Mouse (Mus musculus): ENCODE data around the gene Lgals12. TPM values are rescaled to one million over a fixed set of nuclear protein-coding genes. Genes with fewer than 3 reads are reported as not detected.

The Lgals12 gene
- polyA plus RNA-seq, 1 experiment from 2014 or later: 1.6 TPM

GRCm38 (mm10) chr19:7590795-7591194 lies 16.2 kb downstream of the Lgals12 start:
- H3K4me1 ChIP-seq (ENCODE audit: insufficient read depth, low read length): no peaks in the 10 kb centered on the region
- no peak overlapping the region for H3K9ac ChIP-seq (replicated peaks; ENCODE audit: low read length)
- H3K36me3 ChIP-seq (ENCODE audit: insufficient read depth, low read length): peaks cover 2% of the 10 kb centered on the region; the same call in 1 of the 2 replicates
- H3K27me3 ChIP-seq (ENCODE audit: insufficient read depth, low read length): no peaks in the 10 kb centered on the region
- H3K27ac ChIP-seq (ENCODE audit: low read length): no peak overlapping the region
- peaks cover 7% of the 10 kb centered on the region for H3K9me3 ChIP-seq (ENCODE audit: low read length)
- no peak overlapping the region for H3K4me2 ChIP-seq (replicated peaks; ENCODE audit: low read depth, low read length)
- no peak for ATAC-seq (ENCODE audit: low FRiP score, low TSS enrichment)
- H3K4me3 ChIP-seq (ENCODE audit: low read length): no peak overlapping the region

- Histone ChIP-seq H3K4me1 (ENCODE audit: insufficient read depth, low read length) (no peaks in the 10 kb centered on the region), H3K4me3 (ENCODE audit: low read length) (no peak overlapping the region), H3K27me3 (ENCODE audit: insufficient read depth, low read length) (no peaks in the 10 kb centered on the region), H3K36me3 (ENCODE audit: insufficient read depth, low read length) (peaks cover 3% of the 10 kb centered on the region; the same call in 1 of the 2 replicates), H3K9me3 (ENCODE audit: low read length) (peaks cover 7% of the 10 kb centered on the region), H3K27ac (ENCODE audit: low read length) (no peak overlapping the region), H3K4me2 (replicated peaks; ENCODE audit: low read depth, low read length) (no peak overlapping the region), H3K9ac (replicated peaks; ENCODE audit: low read length) (no peak overlapping the region)
- WGBS: 96% methylated on average over 6 of the region's 6 CpGs
- no peak for ATAC-seq (ENCODE audit: low FRiP score, low TSS enrichment)
Observed at GRCm38 (mm10) chr19:7585764-7586163, 21.2 kb downstream of the Lgals12 start.

GRCm38 (mm10) chr19:7585279-7585678 lies 21.7 kb downstream of the Lgals12 start:
- no peaks in the 10 kb centered on the region for H3K27me3 ChIP-seq (ENCODE audit: insufficient read depth, low read length)
- peaks cover 3% of the 10 kb centered on the region; the same call in 1 of the 2 replicates for H3K36me3 ChIP-seq (ENCODE audit: insufficient read depth, low read length)
- H3K9me3 ChIP-seq (ENCODE audit: low read length): peaks cover 6% of the 10 kb centered on the region
- no peak overlapping the region for H3K9ac ChIP-seq (replicated peaks; ENCODE audit: low read length)
- no peak overlapping the region for H3K4me2 ChIP-seq (replicated peaks; ENCODE audit: low read depth, low read length)
- ATAC-seq (ENCODE audit: low FRiP score, low TSS enrichment): no peak
- no peak overlapping the region for H3K27ac ChIP-seq (ENCODE audit: low read length)
- no peaks in the 10 kb centered on the region for H3K4me1 ChIP-seq (ENCODE audit: insufficient read depth, low read length)
- no peak overlapping the region for H3K4me3 ChIP-seq (ENCODE audit: low read length)
- 84% methylated on average over 8 of the region's 8 CpGs for WGBS

- Histone ChIP-seq H3K27me3 (ENCODE audit: insufficient read depth, low read length) (no peaks in the 10 kb centered on the region), H3K36me3 (ENCODE audit: insufficient read depth, low read length) (peaks cover 3% of the 10 kb centered on the region; the same call in 1 of the 2 replicates), H3K4me1 (ENCODE audit: insufficient read depth, low read length) (no peaks in the 10 kb centered on the region), H3K9me3 (ENCODE audit: low read length) (no peaks in the 10 kb centered on the region), H3K4me3 (ENCODE audit: low read length) (no peak overlapping the region), H3K4me2 (replicated peaks; ENCODE audit: low read depth, low read length) (no peak overlapping the region), H3K27ac (ENCODE audit: low read length) (no peak overlapping the region), H3K9ac (replicated peaks; ENCODE audit: low read length) (no peak overlapping the region)
- 82% methylated on average over 3 of the region's 3 CpGs for WGBS
- ATAC-seq (ENCODE audit: low FRiP score, low TSS enrichment): no peak
Observed at GRCm38 (mm10) chr19:7583599-7583998, 23.4 kb downstream of the Lgals12 start.

GRCm38 (mm10) chr19:7583101-7583500 lies 23.9 kb downstream of the Lgals12 start:
- Histone ChIP-seq H3K4me1 (ENCODE audit: insufficient read depth, low read length) (no peaks in the 10 kb centered on the region), H3K9me3 (ENCODE audit: low read length) (no peaks in the 10 kb centered on the region), H3K36me3 (ENCODE audit: insufficient read depth, low read length) (peaks cover 3% of the 10 kb centered on the region; the same call in 1 of the 2 replicates), H3K27me3 (ENCODE audit: insufficient read depth, low read length) (no peaks in the 10 kb centered on the region), H3K4me2 (replicated peaks; ENCODE audit: low read depth, low read length) (no peak overlapping the region), H3K27ac (ENCODE audit: low read length) (no peak overlapping the region), H3K4me3 (ENCODE audit: low read length) (no peak overlapping the region), H3K9ac (replicated peaks; ENCODE audit: low read length) (no peak overlapping the region)
- 65% methylated on average over 7 of the region's 7 CpGs for WGBS
- 0 out of 2 replicates have a peak, but pooled peaks have one; percentile 23 for ATAC-seq (ENCODE audit: low FRiP score, low TSS enrichment)

GRCm38 (mm10) chr19:7581042-7581441 lies 26.0 kb downstream of the Lgals12 start:
- Histone ChIP-seq H3K36me3 (ENCODE audit: insufficient read depth, low read length) (peaks cover 3% of the 10 kb centered on the region; the same call in 1 of the 2 replicates), H3K4me2 (replicated peaks; ENCODE audit: low read depth, low read length) (no peak overlapping the region), H3K4me1 (ENCODE audit: insufficient read depth, low read length) (no peaks in the 10 kb centered on the region), H3K9me3 (ENCODE audit: low read length) (no peaks in the 10 kb centered on the region), H3K9ac (replicated peaks; ENCODE audit: low read length) (no peak overlapping the region), H3K27me3 (ENCODE audit: insufficient read depth, low read length) (no peaks in the 10 kb centered on the region), H3K4me3 (ENCODE audit: low read length) (no peak overlapping the region), H3K27ac (ENCODE audit: low read length) (no peak overlapping the region)
- WGBS: 51% methylated on average over 5 of the region's 5 CpGs
- no peak for ATAC-seq (ENCODE audit: low FRiP score, low TSS enrichment)

- ATAC-seq (ENCODE audit: low FRiP score, low TSS enrichment): no peak
Observed at GRCm38 (mm10) chr19:7577710-7578109, 29.3 kb downstream of the Lgals12 start.

GRCm38 (mm10) chr19:7576180-7576579 lies 30.8 kb downstream of the Lgals12 start:
- Histone ChIP-seq H3K36me3 (ENCODE audit: insufficient read depth, low read length) (no peaks in the 10 kb centered on the region), H3K27ac (ENCODE audit: low read length) (no peak overlapping the region), H3K27me3 (ENCODE audit: insufficient read depth, low read length) (no peaks in the 10 kb centered on the region), H3K4me2 (replicated peaks; ENCODE audit: low read depth, low read length) (no peak overlapping the region), H3K4me3 (ENCODE audit: low read length) (no peak overlapping the region), H3K4me1 (ENCODE audit: insufficient read depth, low read length) (no peaks in the 10 kb centered on the region), H3K9ac (replicated peaks; ENCODE audit: low read length) (no peak overlapping the region), H3K9me3 (ENCODE audit: low read length) (no peaks in the 10 kb centered on the region)
- WGBS: 74% methylated on average over 1 of the region's 1 CpGs
- ATAC-seq (ENCODE audit: low FRiP score, low TSS enrichment): no peak

More at GRCm38 (mm10) chr19:7577710-7578109, 29.3 kb downstream of the Lgals12 start:
- Histone ChIP-seq H3K27ac (ENCODE audit: low read length) (no peak overlapping the region), H3K4me1 (ENCODE audit: insufficient read depth, low read length) (no peaks in the 10 kb centered on the region), H3K4me3 (ENCODE audit: low read length) (no peak overlapping the region), H3K36me3 (ENCODE audit: insufficient read depth, low read length) (no peaks in the 10 kb centered on the region), H3K27me3 (ENCODE audit: insufficient read depth, low read length) (no peaks in the 10 kb centered on the region), H3K9ac (replicated peaks; ENCODE audit: low read length) (no peak overlapping the region), H3K4me2 (replicated peaks; ENCODE audit: low read depth, low read length) (no peak overlapping the region), H3K9me3 (ENCODE audit: low read length) (no peaks in the 10 kb centered on the region)
- WGBS: 72% methylated on average over 3 of the region's 3 CpGs

- Histone ChIP-seq H3K9ac (replicated peaks; ENCODE audit: low read length) (no peak overlapping the region), H3K27me3 (ENCODE audit: insufficient read depth, low read length) (no peaks in the 10 kb centered on the region), H3K9me3 (ENCODE audit: low read length) (no peaks in the 10 kb centered on the region), H3K4me3 (ENCODE audit: low read length) (no peak overlapping the region), H3K27ac (ENCODE audit: low read length) (no peak overlapping the region), H3K4me1 (ENCODE audit: insufficient read depth, low read length) (peaks cover 6% of the 10 kb centered on the region; the same call in 1 of the 2 replicates), H3K4me2 (replicated peaks; ENCODE audit: low read depth, low read length) (no peak overlapping the region), H3K36me3 (ENCODE audit: insufficient read depth, low read length) (no peaks in the 10 kb centered on the region)
- ATAC-seq (ENCODE audit: low FRiP score, low TSS enrichment): no peak
- 77% methylated on average over 5 of the region's 5 CpGs for WGBS
Observed at GRCm38 (mm10) chr19:7569650-7570049, 37.3 kb downstream of the Lgals12 start.

GRCm38 (mm10) chr19:7568364-7568763 lies 38.6 kb downstream of the Lgals12 start:
- ATAC-seq (ENCODE audit: low FRiP score, low TSS enrichment): no peak

More at GRCm38 (mm10) chr19:7568364-7568763, 38.6 kb downstream of the Lgals12 start:
- H3K9me3 ChIP-seq (ENCODE audit: low read length): no peaks in the 10 kb centered on the region
- WGBS: 11% methylated on average over 3 of the region's 3 CpGs
- H3K4me3 ChIP-seq (ENCODE audit: low read length): no peak overlapping the region
- H3K27me3 ChIP-seq (ENCODE audit: insufficient read depth, low read length): no peaks in the 10 kb centered on the region
- H3K4me1 ChIP-seq (ENCODE audit: insufficient read depth, low read length): peaks cover 6% of the 10 kb centered on the region; the same call in 1 of the 2 replicates
- H3K36me3 ChIP-seq (ENCODE audit: insufficient read depth, low read length): no peaks in the 10 kb centered on the region
- H3K27ac ChIP-seq (ENCODE audit: low read length): no peak overlapping the region
- H3K9ac ChIP-seq (replicated peaks; ENCODE audit: low read length): no peak overlapping the region
- H3K4me2 ChIP-seq (replicated peaks; ENCODE audit: low read depth, low read length): no peak overlapping the region
